Mouse (Mus musculus) right cerebral cortex, adult 18-20 months (tissue): ENCODE results near the gene Mat1a.

Experiments
- DNase-seq: peaks from one replicate; pipeline ENCODE4 v3.0.0; 2022; ENCODE audit warnings: mixed read lengths

Gene Mat1a

DNA sequence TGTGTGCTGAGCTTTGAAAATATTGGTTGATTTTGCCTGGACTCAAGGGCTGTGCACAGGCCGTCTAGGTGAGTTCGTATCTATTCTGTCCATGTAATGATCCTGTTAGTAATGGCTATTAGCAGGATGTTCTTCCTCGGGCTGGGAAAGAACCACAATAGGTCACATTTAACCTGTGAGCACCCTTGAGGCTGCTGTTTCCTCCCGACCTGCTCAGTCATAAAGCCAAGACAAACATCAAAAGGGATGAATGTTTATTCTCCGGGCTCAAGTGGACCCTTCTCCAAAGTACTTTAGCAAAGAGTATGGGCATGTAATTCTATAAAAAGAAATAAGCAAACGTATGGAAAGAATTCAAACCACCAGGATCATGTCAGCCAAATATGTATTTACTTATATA is 41.2 kb downstream of the Mat1a start:
- no peak for DNase-seq

DNA sequence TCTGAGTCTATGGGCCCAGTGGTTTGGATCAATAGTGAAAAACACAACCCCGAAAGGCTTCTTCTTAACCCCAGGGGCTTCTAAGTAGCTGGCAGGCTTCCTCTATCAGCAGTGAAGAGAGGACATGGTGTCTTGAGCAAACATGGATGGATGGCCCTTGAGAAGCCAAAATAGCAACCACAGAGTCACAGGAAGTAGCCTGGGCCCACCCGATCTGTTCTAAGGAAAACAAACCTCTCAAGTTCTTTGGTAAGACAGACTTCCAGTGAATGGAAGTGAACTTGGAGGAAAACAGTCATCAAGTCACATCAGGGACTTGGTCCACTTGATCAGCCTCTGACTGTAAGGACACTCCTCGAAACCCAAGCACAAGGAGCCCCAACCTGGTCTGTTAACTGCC is 42.1 kb downstream of the Mat1a start:
- no peak for DNase-seq

DNA sequence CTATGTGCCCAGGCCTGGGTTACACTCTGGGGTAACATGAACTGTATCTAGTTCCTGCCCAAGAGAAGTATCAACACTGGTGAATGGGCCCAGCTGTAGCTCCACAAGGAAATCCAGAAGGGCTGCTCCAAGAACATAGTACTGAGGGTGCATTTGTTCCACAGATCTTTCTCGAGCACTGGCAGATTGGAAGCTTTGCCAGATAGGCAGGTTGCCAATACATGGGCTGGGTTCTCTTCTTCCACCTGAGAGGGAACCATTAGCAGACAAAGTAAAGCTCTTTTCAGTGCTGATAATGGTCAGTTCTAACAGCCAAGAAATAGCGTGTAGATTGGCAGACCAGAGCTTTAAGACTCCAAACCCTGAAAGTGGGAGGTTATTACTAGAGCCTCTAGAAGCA is 42.5 kb downstream of the Mat1a start:
- no peak for DNase-seq

DNA sequence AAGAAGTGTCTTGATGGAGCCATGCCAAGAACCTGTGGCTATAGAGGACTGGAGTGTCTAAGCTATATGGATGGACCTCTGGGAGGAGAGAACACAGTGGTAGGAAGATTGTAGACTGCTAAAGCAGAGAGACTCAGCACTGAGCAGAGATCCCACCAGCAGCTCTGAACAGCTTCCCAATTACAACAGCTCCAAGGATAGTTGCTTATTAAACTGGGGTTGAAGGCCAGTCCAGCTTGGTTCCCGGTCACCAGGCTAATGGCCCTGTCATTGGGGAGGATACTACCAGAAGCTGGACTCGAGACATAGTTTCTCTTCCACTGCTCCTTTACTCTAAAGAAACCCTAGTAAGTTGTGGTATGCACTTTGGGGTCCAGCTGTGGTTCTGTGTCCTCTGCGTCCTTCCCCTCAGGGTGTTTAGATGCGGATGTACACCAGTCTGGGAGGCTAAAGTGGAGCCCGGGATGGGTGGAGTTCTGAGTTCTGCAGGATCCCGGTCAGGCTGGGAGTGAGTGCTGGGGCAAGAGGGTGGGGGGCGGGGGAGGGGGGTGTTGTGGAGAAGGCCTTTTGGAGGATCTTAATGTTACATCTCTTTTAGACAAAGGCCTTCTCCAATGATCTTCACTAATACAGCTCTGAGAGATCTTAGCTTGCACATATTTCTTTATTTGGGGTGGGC is 46.5 kb downstream of the Mat1a start, which contains the start of gene Mbl1:
Gene Mbl1, plus strand, starts transcription at position 239 of the 679 bp plus-strand sequence.
- no peak for DNase-seq

DNA sequence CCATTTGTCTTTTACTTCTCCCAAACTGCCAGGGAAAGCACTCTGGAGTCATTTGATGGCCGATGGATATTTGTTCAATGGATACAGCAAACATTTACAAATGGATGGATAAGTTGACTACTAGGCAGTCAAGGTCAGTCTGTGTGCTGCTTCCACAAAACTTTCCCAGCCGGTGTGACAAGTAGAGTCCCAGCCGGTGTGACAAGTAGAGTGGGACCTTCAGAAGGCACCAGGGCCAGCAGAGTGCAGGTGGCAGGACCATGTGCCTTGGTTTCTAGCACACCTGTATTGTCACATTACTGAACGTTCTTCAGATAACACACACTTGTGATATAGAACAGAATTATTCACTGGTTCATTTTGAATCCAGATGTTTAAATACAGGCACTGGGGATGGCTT is 55.2 kb downstream of the Mat1a start:
- no peak for DNase-seq

DNA sequence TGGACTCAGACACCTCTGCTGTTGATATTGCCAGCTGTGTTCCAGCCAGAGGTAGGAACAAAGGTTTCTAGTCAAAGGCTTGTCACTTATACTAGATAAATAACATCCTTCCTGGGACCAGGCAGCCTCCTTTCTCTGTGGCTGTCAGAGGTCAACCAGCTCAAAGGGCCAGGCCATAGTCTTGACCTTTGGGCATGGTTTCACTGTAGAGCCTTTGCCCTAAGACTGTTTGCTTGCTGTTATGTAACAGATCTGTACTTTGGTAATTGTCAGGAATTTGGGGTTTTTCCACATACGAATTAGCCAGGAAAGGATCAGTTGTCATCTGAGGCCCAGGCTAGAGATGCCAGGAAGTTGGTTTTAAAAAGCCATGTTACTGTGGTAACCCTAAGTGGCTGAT is 55.9 kb downstream of the Mat1a start:
- no peak for DNase-seq

DNA sequence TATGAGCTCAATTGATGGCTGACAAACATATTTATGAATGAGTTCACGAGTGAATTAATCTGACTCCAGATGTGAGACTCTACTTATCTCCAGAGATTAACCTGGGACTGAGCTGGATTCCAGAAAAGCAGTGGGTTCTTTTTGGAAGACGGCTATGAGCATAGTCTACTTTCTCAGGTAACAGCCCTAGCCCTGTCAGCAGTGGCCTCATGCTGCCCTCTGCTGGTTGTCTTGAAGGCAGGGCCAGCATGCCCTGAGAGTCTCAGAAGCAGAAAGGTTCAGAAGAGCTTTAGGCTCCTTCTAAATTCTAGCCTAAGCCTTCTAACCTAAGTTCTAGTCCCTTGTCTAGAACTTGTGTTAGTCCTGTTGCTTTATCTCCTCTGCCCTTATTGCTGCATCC is 57.8 kb downstream of the Mat1a start:
- DNase-seq = peak; percentile 37

DNA sequence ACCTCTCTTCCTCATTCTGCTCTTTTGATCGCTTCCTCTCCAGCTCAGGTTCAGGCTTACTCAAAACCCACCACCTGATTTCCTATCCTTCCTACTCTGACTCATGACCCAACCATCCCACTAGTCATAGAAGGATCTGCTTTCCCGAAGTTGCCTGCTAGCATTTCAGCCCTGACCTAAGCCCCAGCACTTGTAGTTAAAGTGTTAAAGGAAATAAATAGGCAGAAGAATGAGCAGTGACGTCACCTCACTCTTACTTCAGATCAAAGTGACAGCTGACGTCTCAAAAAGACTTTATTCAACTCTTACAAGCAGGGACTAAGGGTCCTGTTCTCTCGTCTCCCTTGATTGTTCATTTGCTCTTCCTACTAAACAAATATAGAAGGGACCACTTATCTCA is 62.4 kb downstream of the Mat1a start:
- no peak for DNase-seq

DNA sequence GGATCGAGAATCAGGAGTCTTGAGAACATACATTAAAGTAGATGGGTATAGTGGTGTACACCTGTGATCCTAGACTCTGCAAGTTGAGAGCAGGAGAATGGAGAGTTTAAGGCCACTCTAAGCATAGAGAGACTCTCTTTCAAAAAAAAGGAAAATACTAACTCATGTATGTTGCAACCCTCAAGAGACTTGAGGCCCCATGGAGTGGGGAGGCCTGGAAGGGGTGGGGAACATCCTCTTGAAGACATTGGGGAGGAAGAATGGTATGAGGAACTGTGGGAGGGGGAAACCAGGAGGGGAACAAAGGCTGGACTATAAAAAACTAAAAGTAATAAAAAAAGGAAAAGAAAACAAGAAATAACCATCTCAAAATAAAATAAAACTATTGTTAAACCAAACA is 63.7 kb downstream of the Mat1a start:
- no peak for DNase-seq

DNA sequence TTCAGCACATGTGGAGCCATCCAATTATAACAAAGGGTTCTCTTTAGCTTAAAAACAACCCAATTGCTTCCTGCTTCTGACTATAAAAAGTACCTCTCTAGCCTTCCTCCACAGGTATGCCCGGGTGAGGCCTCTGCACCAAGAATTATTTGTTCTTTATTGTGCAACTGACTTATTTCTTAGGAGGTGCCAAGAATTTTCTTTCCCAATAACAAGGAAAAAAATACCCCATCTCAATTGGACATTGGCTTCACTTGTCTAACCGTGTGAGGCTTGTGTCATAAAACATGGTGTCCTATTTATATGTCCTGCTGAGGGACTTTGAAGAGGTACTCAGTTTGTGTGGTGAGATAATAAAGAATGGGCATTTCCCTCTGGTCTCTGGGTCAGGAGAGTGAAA is 65.7 kb downstream of the Mat1a start:
- no peak for DNase-seq
